Mouse (Mus musculus): ENCODE results near the gene Syce2.

Gene Syce2

GRCm38 (mm10) chr8:84925557-84925956 is 53.6 kb downstream of the Syce2 start:
- in situ Hi-C loops (cut with MboI; ENCODE audit: low sequenced_read_pairs), result no loop called here

GRCm38 (mm10) chr8:84927513-84927912 is 55.6 kb downstream of the Syce2 start:
- in situ Hi-C loops (cut with MboI; ENCODE audit: low sequenced_read_pairs), result no loop called here

- in situ Hi-C loops (cut with MboI; ENCODE audit: low sequenced_read_pairs), result no loop called here
Measured at GRCm38 (mm10) chr8:84928456-84929306, 56.8 kb downstream of the Syce2 start.

GRCm38 (mm10) chr8:84930582-84930981 is 58.7 kb downstream of the Syce2 start:
- in situ Hi-C loops (cut with MboI; ENCODE audit: low sequenced_read_pairs), result no loop called here

GRCm38 (mm10) chr8:84933767-84934559 is 62.1 kb downstream of the Syce2 start:
- in situ Hi-C loops (cut with MboI; ENCODE audit: low sequenced_read_pairs), result no loop called here

- in situ Hi-C loops (cut with MboI; ENCODE audit: low sequenced_read_pairs), result no loop called here
Measured at GRCm38 (mm10) chr8:84934860-84935259, 62.9 kb downstream of the Syce2 start.

- in situ Hi-C loops (cut with MboI; ENCODE audit: low sequenced_read_pairs), result no loop called here
Measured at GRCm38 (mm10) chr8:84935489-84935888, 63.6 kb downstream of the Syce2 start.

GRCm38 (mm10) chr8:84936041-84936961 is 64.4 kb downstream of the Syce2 start:
- in situ Hi-C loops (cut with MboI; ENCODE audit: low sequenced_read_pairs), result no loop called here

GRCm38 (mm10) chr8:84936962-84937546 is 65.1 kb downstream of the Syce2 start, which contains the start of gene Mast1:
Gene Mast1, minus strand, starts transcription at chr8:84937359.
- in situ Hi-C loops (cut with MboI; ENCODE audit: low sequenced_read_pairs), result no loop called here

Measured in CH12F3 (cell line).